ENCODE assay signal across 26 mouse cellular contexts in genomic region chr19:44403546-44403945, GRCm38 (mm10). TPM values are rescaled to one million over a fixed set of nuclear protein-coding genes. Genes with fewer than 3 reads are reported as not detected.
DNase-seq lines count a peak whose midpoint lies in the region; ATAC-seq and TF ChIP-seq lines count a peak whose summit lies in the region.
"Had no signal": no experiment of that assay in that cellular context is flagged by ENCODE, and none has a peak within 500 bp of the region (broad histone marks: within the 10 kb centered on the region; RNA-seq: fewer than 3 reads in every experiment).

No protein-coding gene starts in this region.

- no peak for TF ChIP-seq EP300 in CH12.LX (IDR thresholded peaks at IDR 0.05; ENCODE audit: low read length)

- no peaks in the 10 kb centered on the region for H3K9me3 ChIP-seq in CH12.LX (replicated peaks; ENCODE audit: low read length)
- no peaks in the 10 kb centered on the region for H3K9me3 ChIP-seq in hindbrain, embryonic 16.5 days (ENCODE audit: control insufficient read depth, low read length)
- H3K9me3 ChIP-seq: embryonic facial prominence, embryonic 13.5 days; embryonic facial prominence, embryonic 15.5 days; forebrain, embryonic 10.5 days; forebrain, embryonic 12.5 days had no signal

- H3K79me2 ChIP-seq in CH12.LX (replicated peaks; ENCODE audit: control insufficient read depth, extremely low read depth, insufficient read depth, poor library complexity, severe bottlenecking) = peaks cover 47% of the 10 kb centered on the region

- H3K4me1 ChIP-seq in CH12.LX (ENCODE audit: control insufficient read depth in 1 of 2, insufficient read depth in 2 of 2) = peaks cover 8 to 73% of the 10 kb centered on the region in 2 experiments; a peak in 3 of 4 replicates
- peaks cover 6% of the 10 kb centered on the region; the same call in 1 of the 2 replicates for H3K4me1 ChIP-seq in brown adipose tissue, adult 24 weeks (ENCODE audit: control insufficient read depth, insufficient read depth, insufficient read length, low read length)
- peaks cover 14% of the 10 kb centered on the region for H3K4me1 ChIP-seq in hindbrain, embryonic 16.5 days (ENCODE audit: control insufficient read depth, insufficient read depth, low read depth, low read length)

- H3K27ac ChIP-seq in CH12.LX (ENCODE audit: insufficient read depth, low read depth) = peak overlapping the region; percentile 26; the same call in 1 of the 2 replicates
- no peak overlapping the region for H3K27ac ChIP-seq in brown adipose tissue, adult 24 weeks (replicated peaks; ENCODE audit: low read depth, low read length)
- no peak overlapping the region for H3K27ac ChIP-seq in hindbrain, embryonic 16.5 days (ENCODE audit: low read depth, low read length)
- H3K27ac ChIP-seq: embryonic facial prominence, embryonic 13.5 days; embryonic facial prominence, embryonic 15.5 days; forebrain, embryonic 10.5 days; forebrain, embryonic 12.5 days had no signal

- no peak for ATAC-seq in hindbrain, embryonic 16.5 days
- ATAC-seq: activated CD4-positive, CD25-positive, alpha-beta regulatory T cell, adult 4 months; CD4-positive, CD25-positive, alpha-beta regulatory T cell, adult 4 months; forebrain, embryonic 14.5 days; forebrain, embryonic 16.5 days; Patski had no signal

- no peak overlapping the region for H3K4me2 ChIP-seq in CH12.LX (ENCODE audit: insufficient read depth, low read depth, poor library complexity, severe bottlenecking)
- no peak overlapping the region for H3K4me2 ChIP-seq in hindbrain, embryonic 16.5 days (ENCODE audit: low read length)
- H3K4me2 ChIP-seq: embryonic facial prominence, embryonic 13.5 days; embryonic facial prominence, embryonic 15.5 days; forebrain, embryonic 12.5 days had no signal

- H3K4me3 ChIP-seq in CH12.LX (replicated peaks in 1 of 3; ENCODE audit: low read depth in 2 of 3, low read length in 2 of 3, poor library complexity in 1 of 3) = no peak overlapping the region
- peak overlapping the region; percentile 15; the same call in 1 of the 2 replicates for H3K4me3 ChIP-seq in brown adipose tissue, adult 24 weeks (ENCODE audit: insufficient read depth, low read depth, low read length)
- no peak overlapping the region for H3K4me3 ChIP-seq in hindbrain, embryonic 16.5 days (ENCODE audit: low read length)
- H3K4me3 ChIP-seq: embryonic facial prominence, embryonic 13.5 days; embryonic facial prominence, embryonic 15.5 days; erythroblast, embryonic 14.5 days; forebrain, embryonic 10.5 days; forebrain, embryonic 12.5 days had no signal

- H3K9ac ChIP-seq in CH12.LX (ENCODE audit: insufficient read depth, low read depth) = no peak overlapping the region
- H3K9ac ChIP-seq in hindbrain, embryonic 16.5 days (ENCODE audit: low read depth, low read length) = no peak overlapping the region
- H3K9ac ChIP-seq: embryonic facial prominence, embryonic 13.5 days; embryonic facial prominence, embryonic 15.5 days; forebrain, embryonic 12.5 days had no signal

- intact Hi-C loops in heart, postnatal 25 days (cut with DNase I) = no loop called here

- H3K27me3 ChIP-seq in CH12.LX (replicated peaks) = no peaks in the 10 kb centered on the region
- H3K27me3 ChIP-seq in hindbrain, embryonic 16.5 days (replicated peaks; ENCODE audit: control insufficient read depth, insufficient read depth, low read length) = no peaks in the 10 kb centered on the region
- H3K27me3 ChIP-seq: embryonic facial prominence, embryonic 13.5 days; embryonic facial prominence, embryonic 15.5 days; forebrain, embryonic 12.5 days had no signal

- dilution Hi-C loops in CH12.LX (cut with MboI; ENCODE audit: extremely low pct_ligation_motif_present, extremely low pct_unique_long_range_greater_than_20kb, low sequenced_read_pairs) = no loop called here

- 82% methylated on average over 6 of the region's 6 CpGs for WGBS in hindbrain, embryonic 16.5 days

- in situ Hi-C loops in CH12.LX (cut with MboI; ENCODE audit: low pct_ligation_motif_present, low pct_unique_long_range_greater_than_20kb, low sequenced_read_pairs) = no loop called here

- TF ChIP-seq POLR2A in CH12.LX (IDR thresholded peaks at IDR 0.05; ENCODE audit: low read depth, low read length) = no peak

- H3K36me3 ChIP-seq in CH12.LX (replicated peaks in 1 of 2; ENCODE audit: control insufficient read depth in 1 of 2, insufficient read depth in 1 of 2, low read length in 1 of 2) = peaks cover 64 to 77% of the 10 kb centered on the region in 2 experiments
- peaks cover 6% of the 10 kb centered on the region for H3K36me3 ChIP-seq in hindbrain, embryonic 16.5 days (ENCODE audit: control insufficient read depth, insufficient read depth, low read length)

- peak; percentile 31 for DNase-seq in cerebellum, adult 9-10 months
- DNase-seq in cerebellum, adult 9-11 months = no peak
- DNase-seq in 3T3-L1 (ENCODE audit: low read depth, low spot score) (peak; percentile 66), CH12.LX (ENCODE audit: extremely low read depth) (no peak)
- no peak for DNase-seq in right cerebral cortex, postnatal 25 days
- no peak for DNase-seq in heart, postnatal 25 days (ENCODE audit: low spot score)
- DNase-seq: adrenal gland, adult 8-10 months; adrenal gland, postnatal 14 days; adrenal gland, postnatal 36 days; B cell, adult 2 months; cerebellum, adult 8-10 months; cerebellum, postnatal 14 days; cerebellum, postnatal 36 days; embryo, embryonic 11 days had no signal

- no peak for TF ChIP-seq CTCF in CH12.LX (conservative IDR thresholded peaks at IDR 0.05 in 1 of 2, IDR thresholded peaks at IDR 0.05 in 1 of 2; ENCODE audit: low read depth in 2 of 2, low read length in 2 of 2)

- no peak for TF ChIP-seq RAD21 in CH12.LX (IDR thresholded peaks at IDR 0.05; ENCODE audit: low read depth, low read length)

TF ChIP-seq in CH12.LX, 34 proteins besides CTCF, POLR2A, EP300 and RAD21:
- TF ChIP-seq JUND (conservative IDR thresholded peaks at IDR 0.05; ENCODE audit: low read depth, low read length) (no peak), PAX5 (IDR thresholded peaks at IDR 0.05; ENCODE audit: low read length) (no peak), TCF12 (IDR thresholded peaks at IDR 0.05; ENCODE audit: low read depth, low read length) (no peak), MAZ (IDR thresholded peaks at IDR 0.05; ENCODE audit: low read depth, low read length) (no peak), ETS1 (conservative IDR thresholded peaks at IDR 0.05; ENCODE audit: low read depth, low read length) (no peak), ZC3H11A (IDR thresholded peaks at IDR 0.05; ENCODE audit: low read depth, low read length) (no peak), KAT2A (IDR thresholded peaks at IDR 0.05; ENCODE audit: insufficient replicate concordance, low read length) (no peak), POLR2AphosphoS2 (IDR thresholded peaks at IDR 0.05; ENCODE audit: low read depth, low read length) (no peak), HCFC1 (IDR thresholded peaks at IDR 0.05; ENCODE audit: low read depth, low read length) (no peak), GABPA (IDR thresholded peaks at IDR 0.05; ENCODE audit: insufficient replicate concordance, low read depth, low read length) (no peak), MYC (IDR thresholded peaks at IDR 0.05; ENCODE audit: low read depth, low read length) (no peak), CHD1 (IDR thresholded peaks at IDR 0.05; ENCODE audit: low read depth, low read length) (no peak)

RNA-seq across cellular contexts. Expression of gene Scd1, which starts 4.1 kb away (rescaled TPM):
- total RNA-seq in CH12.LX (2012; rRNA removed) = 202 and 225 TPM in 2 replicates
- total RNA-seq in CH12.LX (2014; rRNA removed) = 240 and 314 TPM in 2 replicates
- 203 and 244 TPM in 2 replicates for polyA plus RNA-seq in CH12.LX (2012; ENCODE audit: insufficient read length, low read depth)
- 10,672 and 38,636 TPM in 2 replicates for polyA plus RNA-seq in brown adipose tissue, adult 24 weeks (2012; ENCODE audit: insufficient read depth, insufficient read length, missing spikeins)
- 10 to 100 TPM; 34.1 to 67.0 TPM for total RNA-seq in heart, postnatal 25 days (2021)
- polyA plus RNA-seq in hindbrain, embryonic 16.5 days (2015; fragmentation: Nextera tagmentation; extraction: Ambion mirVana) = 7.9 and 9.3 TPM in 2 replicates

Comparison
In these comparisons a context has a peak if more than half of its experiments do, and no peak if none do; other contexts are left out.
1. DNase-seq: peak in cerebellum, adult 9-10 months (single experiment) and 3T3-L1 (single experiment); none in cerebellum, adult 9-11 months (single experiment), CH12.LX (single experiment), right cerebral cortex, postnatal 25 days (single experiment) and heart, postnatal 25 days (single experiment).
2. RNA of gene Scd1, which starts 4.1 kb away (polyA plus RNA-seq): 10,672 to 38,636 TPM in brown adipose tissue, adult 24 weeks; 203 to 244 TPM in CH12.LX and 7.9 to 9.3 TPM in hindbrain, embryonic 16.5 days; every median in the first group is over 10 times any median in the second.